Mouse (Mus musculus): ENCODE data around the gene Bola1. TPM values are rescaled to one million over a fixed set of nuclear protein-coding genes. Genes with fewer than 3 reads are reported as not detected.
"Not testable (repeated sequence)": the region's sequence is repeated elsewhere in the genome, so short reads cannot be mapped to it uniquely, and the experiment has no call there.

The Bola1 gene
- total RNA-seq, 2 experiments from 2014 or later: 3.2 TPM; not detected in 1

GRCm38 (mm10) chr3:96195616-96196313 is 23.7 kb downstream of the Bola1 start:
- ATAC-seq (replicated peaks; ENCODE audit: low FRiP score, poor library complexity, severe bottlenecking): no peak

- no peak for ATAC-seq (replicated peaks; ENCODE audit: low FRiP score, poor library complexity, severe bottlenecking)
These were observed 24.5 kb downstream of the Bola1 start for GRCm38 (mm10) chr3:96194966-96195365.

GRCm38 (mm10) chr3:96192977-96193376 is 26.5 kb downstream of the Bola1 start:
- ATAC-seq (replicated peaks; ENCODE audit: low FRiP score, poor library complexity, severe bottlenecking): no peak

- ATAC-seq (replicated peaks; ENCODE audit: low FRiP score, poor library complexity, severe bottlenecking): no peak
These were observed 37.1 kb downstream of the Bola1 start for GRCm38 (mm10) chr3:96182382-96182776.

- no peak for ATAC-seq (replicated peaks; ENCODE audit: low FRiP score, poor library complexity, severe bottlenecking)
These were observed 37.8 kb downstream of the Bola1 start for GRCm38 (mm10) chr3:96181510-96182381.

GRCm38 (mm10) chr3:96180727-96181477 is 38.6 kb downstream of the Bola1 start, which contains the start of gene Sv2a:
Sv2a (plus strand) TSS chr3:96181151.
- ATAC-seq (replicated peaks; ENCODE audit: low FRiP score, poor library complexity, severe bottlenecking): no peak

- ATAC-seq (replicated peaks; ENCODE audit: low FRiP score, poor library complexity, severe bottlenecking): no peak
These were observed 40.0 kb downstream of the Bola1 start for GRCm38 (mm10) chr3:96179531-96179930.

- no peak for ATAC-seq (replicated peaks; ENCODE audit: low FRiP score, poor library complexity, severe bottlenecking)
These were observed 40.6 kb downstream of the Bola1 start for GRCm38 (mm10) chr3:96178902-96179301.

GRCm38 (mm10) chr3:96178427-96178826 is 41.1 kb downstream of the Bola1 start:
- no peak for ATAC-seq (replicated peaks; ENCODE audit: low FRiP score, poor library complexity, severe bottlenecking)

- no peak for ATAC-seq (replicated peaks; ENCODE audit: low FRiP score, poor library complexity, severe bottlenecking)
These were observed 44.3 kb downstream of the Bola1 start for GRCm38 (mm10) chr3:96175251-96175650.

- not testable (repeated sequence) for ATAC-seq (replicated peaks; ENCODE audit: low FRiP score, poor library complexity, severe bottlenecking)
These were observed 45.5 kb downstream of the Bola1 start for GRCm38 (mm10) chr3:96174042-96174441.

GRCm38 (mm10) chr3:96173185-96173584 is 46.3 kb downstream of the Bola1 start:
- no peak for ATAC-seq (replicated peaks; ENCODE audit: low FRiP score, poor library complexity, severe bottlenecking)

- ATAC-seq (replicated peaks; ENCODE audit: low FRiP score, poor library complexity, severe bottlenecking): peak; percentile 95
These were observed 47.0 kb downstream of the Bola1 start, which contains the start of gene Sf3b4 for GRCm38 (mm10) chr3:96172197-96173178. Sf3b4 (plus strand) TSS chr3:96172332.

GRCm38 (mm10) chr3:96171583-96172196 is 47.8 kb downstream of the Bola1 start:
- no peak for ATAC-seq (replicated peaks; ENCODE audit: low FRiP score, poor library complexity, severe bottlenecking)

- ATAC-seq (replicated peaks; ENCODE audit: low FRiP score, poor library complexity, severe bottlenecking): no peak
These were observed 48.4 kb downstream of the Bola1 start for GRCm38 (mm10) chr3:96170976-96171545.

- no peak for ATAC-seq (replicated peaks; ENCODE audit: low FRiP score, poor library complexity, severe bottlenecking)
These were observed 49.2 kb downstream of the Bola1 start for GRCm38 (mm10) chr3:96170276-96170675.

- no peak for ATAC-seq (replicated peaks; ENCODE audit: low FRiP score, poor library complexity, severe bottlenecking)
These were observed 50.9 kb downstream of the Bola1 start for GRCm38 (mm10) chr3:96168466-96169158.

- ATAC-seq (replicated peaks; ENCODE audit: low FRiP score, poor library complexity, severe bottlenecking): no peak
These were observed 56.5 kb downstream of the Bola1 start for GRCm38 (mm10) chr3:96163040-96163439.
